Mouse (Mus musculus): ENCODE data around the gene Adra2c.

DNA sequence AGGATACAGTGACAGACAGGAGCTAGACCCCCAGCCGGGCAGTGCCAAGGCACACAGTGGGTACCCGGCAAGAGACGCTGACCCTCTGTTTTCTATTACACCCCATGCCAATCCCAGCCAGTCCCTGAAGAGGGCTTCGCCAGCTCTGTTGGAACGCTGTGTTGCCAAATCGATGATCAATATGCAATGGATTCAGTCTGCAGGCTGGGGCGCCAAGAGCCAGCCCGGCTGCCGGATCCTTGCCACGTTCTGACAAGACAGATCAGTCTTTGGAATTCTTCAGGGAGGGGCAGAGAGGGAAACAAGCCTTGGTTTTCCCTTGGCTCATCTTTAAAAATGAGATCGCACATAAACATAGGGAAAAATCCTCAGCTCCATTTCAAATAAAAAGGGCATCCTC lies 2.8 kb upstream of the Adra2c start:
- no peak for TF ChIP-seq MAX (IDR thresholded peaks at IDR 0.05; ENCODE audit: low read depth)
- TF ChIP-seq CEBPB (IDR thresholded peaks at IDR 0.05; ENCODE audit: insufficient read depth, poor library complexity, severe bottlenecking), result no peak
- no peak for TF ChIP-seq POLR2A (IDR thresholded peaks at IDR 0.05; ENCODE audit: insufficient read length, low read depth)
- no peak for TF ChIP-seq TCF12 (IDR thresholded peaks at IDR 0.05; ENCODE audit: insufficient read depth, poor library complexity, severe bottlenecking)
- TF ChIP-seq E2F4 (IDR thresholded peaks at IDR 0.05; ENCODE audit: insufficient read depth), result no peak
- no peak for TF ChIP-seq MYOD1 (IDR thresholded peaks at IDR 0.05; ENCODE audit: control insufficient read depth in 1 of 3, insufficient read length in 2 of 3, low read depth in 2 of 3)
- no peak for TF ChIP-seq POLR2AphosphoS2 (IDR thresholded peaks at IDR 0.05; ENCODE audit: insufficient read length, low read depth)
- no peak for TF ChIP-seq USF1 (IDR thresholded peaks at IDR 0.05; ENCODE audit: low read depth)
- no peak for TF ChIP-seq MYOG (IDR thresholded peaks at IDR 0.05; ENCODE audit: control insufficient read depth in 1 of 3, insufficient read depth in 1 of 3, insufficient read length in 2 of 3, low read depth in 2 of 3)
- no peak for TF ChIP-seq TCF3 (IDR thresholded peaks at IDR 0.05; ENCODE audit: insufficient read length, low read depth)

All from myocyte (in vitro differentiated cells).